In the genomic region with DNA sequence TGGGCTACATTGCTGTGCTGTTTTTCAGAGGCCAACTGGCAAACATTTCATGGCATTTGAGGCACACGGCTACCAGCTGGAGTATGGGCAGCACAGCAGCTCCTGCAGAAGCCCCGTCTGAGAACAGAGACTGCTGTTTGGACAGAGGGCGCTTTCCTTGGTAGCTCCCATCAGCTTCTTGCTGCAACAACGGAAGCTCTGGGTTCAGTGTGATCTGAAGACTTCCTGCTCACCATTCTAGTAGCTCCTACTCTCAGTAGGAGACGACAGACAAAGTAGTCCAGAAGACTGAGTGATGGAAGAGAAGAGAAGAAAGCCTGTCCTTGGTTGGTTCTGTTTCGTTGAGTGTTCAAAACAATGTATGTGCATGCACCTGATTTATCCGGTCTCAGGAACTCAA, we compare ENCODE assay signal across 12 mouse cellular contexts. TPM values are rescaled to one million over a fixed set of nuclear protein-coding genes. Genes with fewer than 3 reads are reported as not detected.
DNase-seq lines count a peak whose midpoint lies in the region; ATAC-seq and TF ChIP-seq lines count a peak whose summit lies in the region.
"Had no signal": no experiment of that assay in that cellular context is flagged by ENCODE, and none has a peak within 500 bp of the region (broad histone marks: within the 10 kb centered on the region; RNA-seq: fewer than 3 reads in every experiment).

No protein-coding gene starts in this region.

- no peak overlapping the region for H3K4me3 ChIP-seq in lung, postnatal 0 days (ENCODE audit: low read depth, low read length)
- H3K4me3 ChIP-seq in ES-E14 (ENCODE audit: insufficient read depth in 1 of 2, low read depth in 1 of 2, low read length in 2 of 2, poor library complexity in 1 of 2, severe bottlenecking in 1 of 2): no peak overlapping the region
- no peak overlapping the region for H3K4me3 ChIP-seq in intestine, embryonic 16.5 days (ENCODE audit: low read length)
- H3K4me3 ChIP-seq in heart, embryonic 12.5 days: no peak overlapping the region

- peaks cover 24% of the 10 kb centered on the region for H3K4me1 ChIP-seq in lung, postnatal 0 days (ENCODE audit: insufficient read depth, low read depth, low read length)
- H3K4me1 ChIP-seq in ES-E14 (ENCODE audit: control insufficient read depth in 2 of 2, insufficient read depth in 2 of 2, low read length in 2 of 2, poor library complexity in 1 of 2): peaks cover 10 to 21% of the 10 kb centered on the region in 2 experiments
- H3K4me1 ChIP-seq in intestine, embryonic 16.5 days (ENCODE audit: control insufficient read depth, insufficient read depth, low read length): peaks cover 8% of the 10 kb centered on the region
- H3K4me1 ChIP-seq in heart, embryonic 12.5 days (replicated peaks): peaks cover 12% of the 10 kb centered on the region

- DNase-seq in lung, postnatal 0 days (ENCODE audit: low spot score): no peak
- DNase-seq in lung, adult 18-20 months: no peak
- DNase-seq in ES-E14 (ENCODE audit: low read depth, low spot score): no peak
- peak; percentile 61 for DNase-seq in naive thymus-derived CD4-positive, alpha-beta T cell, adult 2 months (ENCODE audit: low read depth)
- no peak for DNase-seq in kidney, postnatal 10 days
- DNase-seq: adrenal gland, adult 2 months; cerebellum, adult 11 months had no signal

- peak; percentile 11; the same call in 1 of the 2 replicates for TF ChIP-seq CTCF in lung, postnatal 0 days (IDR thresholded peaks at IDR 0.05)

- no peak overlapping the region for H3K4me2 ChIP-seq in lung, postnatal 0 days (replicated peaks; ENCODE audit: low read depth, low read length)
- no peak overlapping the region for H3K4me2 ChIP-seq in intestine, embryonic 16.5 days (ENCODE audit: low read depth, low read length)
- no peak overlapping the region for H3K4me2 ChIP-seq in heart, embryonic 12.5 days

- H3K9me3 ChIP-seq in lung, postnatal 0 days (ENCODE audit: low read length): no peaks in the 10 kb centered on the region
- no peaks in the 10 kb centered on the region for H3K9me3 ChIP-seq in ES-E14 (ENCODE audit: control insufficient read depth, insufficient read depth, low read depth, low read length)
- no peaks in the 10 kb centered on the region for H3K9me3 ChIP-seq in intestine, embryonic 16.5 days (ENCODE audit: control insufficient read depth, low read length)
- no peaks in the 10 kb centered on the region for H3K9me3 ChIP-seq in heart, embryonic 12.5 days (replicated peaks)
- H3K9me3 ChIP-seq: G1E had no signal

- no peak overlapping the region for H3K9ac ChIP-seq in lung, postnatal 0 days (replicated peaks; ENCODE audit: low read depth)
- H3K9ac ChIP-seq in ES-E14 (ENCODE audit: insufficient read depth, low read depth, low read length, poor library complexity, severe bottlenecking): no peak overlapping the region
- H3K9ac ChIP-seq in intestine, embryonic 16.5 days (ENCODE audit: low read depth, low read length): no peak overlapping the region
- no peak overlapping the region for H3K9ac ChIP-seq in heart, embryonic 12.5 days

- no peak for TF ChIP-seq EP300 in lung, postnatal 0 days (IDR thresholded peaks at IDR 0.05)

- H3K36me3 ChIP-seq in lung, postnatal 0 days (ENCODE audit: insufficient read depth, low read length): peaks cover 31% of the 10 kb centered on the region
- H3K36me3 ChIP-seq in ES-E14 (ENCODE audit: control insufficient read depth, insufficient read depth, low read length, poor library complexity, severe bottlenecking): peaks cover 32% of the 10 kb centered on the region
- peaks cover 4% of the 10 kb centered on the region; the same call in 1 of the 2 replicates for H3K36me3 ChIP-seq in intestine, embryonic 16.5 days (ENCODE audit: control insufficient read depth, insufficient read depth, low read length)
- peaks cover 51% of the 10 kb centered on the region for H3K36me3 ChIP-seq in heart, embryonic 12.5 days

- in situ Hi-C loops in ES-E14 (cut with MboI; ENCODE audit: low sequenced_read_pairs in 2 of 2, unreplicated experiment in 2 of 2): no loop called here

- WGBS in lung, postnatal 0 days: 57% methylated on average over 7 of the region's 7 CpGs
- 66% methylated on average over 7 of the region's 7 CpGs for WGBS in intestine, embryonic 16.5 days
- WGBS in heart, embryonic 12.5 days: 71% methylated on average over 7 of the region's 7 CpGs

- no peaks in the 10 kb centered on the region for H3K27me3 ChIP-seq in lung, postnatal 0 days (replicated peaks; ENCODE audit: insufficient read depth, low read length)
- H3K27me3 ChIP-seq in intestine, embryonic 16.5 days (replicated peaks; ENCODE audit: control insufficient read depth, insufficient read depth, low read length): no peaks in the 10 kb centered on the region
- no peaks in the 10 kb centered on the region for H3K27me3 ChIP-seq in heart, embryonic 12.5 days (replicated peaks)

- ATAC-seq in lung, postnatal 0 days: no peak
- peak; percentile 56 for ATAC-seq in granulocyte monocyte progenitor cell, adult 5-6 weeks (replicated peaks; ENCODE audit: poor library complexity, severe bottlenecking)
- ATAC-seq in intestine, embryonic 16.5 days: no peak
- ATAC-seq in heart, embryonic 12.5 days (ENCODE audit: insufficient number of reproducible peaks, low FRiP score): no peak
- ATAC-seq: intestine, postnatal 0 days had no signal

- peak overlapping the region; percentile 64 for H3K27ac ChIP-seq in lung, postnatal 0 days (ENCODE audit: low read length)
- peak overlapping the region; percentile 37; the same call in 1 of the 2 replicates for H3K27ac ChIP-seq in ES-E14 (ENCODE audit: insufficient read depth, low read depth, low read length, poor library complexity, severe bottlenecking)
- H3K27ac ChIP-seq in intestine, embryonic 16.5 days (ENCODE audit: low read length): no peak overlapping the region
- no peak overlapping the region for H3K27ac ChIP-seq in heart, embryonic 12.5 days (ENCODE audit: poor library complexity, severe bottlenecking)

TF ChIP-seq in ES-E14, 5 proteins besides CTCF, POLR2A, EP300 and RAD21:
- TF ChIP-seq CHD2 (IDR thresholded peaks at IDR 0.05; ENCODE audit: low read depth, low read length) (no peak), HCFC1 (IDR thresholded peaks at IDR 0.05; ENCODE audit: borderline replicate concordance, insufficient read depth, low read length) (no peak), ZC3H11A (IDR thresholded peaks at IDR 0.05; ENCODE audit: borderline replicate concordance, low read depth, low read length) (no peak), ZNF384 (IDR thresholded peaks at IDR 0.05; ENCODE audit: low read depth, low read length) (no peak), MAFK (IDR thresholded peaks at IDR 0.05; ENCODE audit: insufficient read depth, low read depth, low read length) (no peak)

RNA-seq across cellular contexts. Expression of gene Ubl3, which starts 42.9 kb away (rescaled TPM):
- 161 and 165 TPM in 2 replicates for polyA plus RNA-seq in lung, postnatal 0 days (2015; fragmentation: Nextera tagmentation; extraction: Ambion mirVana)
- 75.0 and 92.5 TPM in 2 replicates for total RNA-seq in ES-E14 (2012; rRNA removed)
- total RNA-seq in granulocyte monocyte progenitor cell, adult 5-6 weeks (2014; fragmentation: Nextera tagmentation): 25.4 and 33.9 TPM in 2 replicates
- 33.6 and 46.5 TPM in 2 replicates for total RNA-seq in granulocyte monocyte progenitor cell, adult 5-6 weeks (2017)
- polyA plus RNA-seq in intestine, embryonic 16.5 days (2015; fragmentation: Nextera tagmentation; extraction: Ambion mirVana): 27.0 and 59.0 TPM in 2 replicates
- polyA plus RNA-seq in heart, embryonic 12.5 days (2016; fragmentation: Nextera tagmentation; extraction: Ambion mirVana): 69.1 and 70.4 TPM in 2 replicates

Comparison
In these comparisons a context has a peak if more than half of its experiments do, and no peak if none do; other contexts are left out.
1. H3K27ac ChIP-seq: peak in lung, postnatal 0 days (single experiment) and ES-E14 (single experiment); none in intestine, embryonic 16.5 days (single experiment) and heart, embryonic 12.5 days (single experiment).